In the genomic region with DNA sequence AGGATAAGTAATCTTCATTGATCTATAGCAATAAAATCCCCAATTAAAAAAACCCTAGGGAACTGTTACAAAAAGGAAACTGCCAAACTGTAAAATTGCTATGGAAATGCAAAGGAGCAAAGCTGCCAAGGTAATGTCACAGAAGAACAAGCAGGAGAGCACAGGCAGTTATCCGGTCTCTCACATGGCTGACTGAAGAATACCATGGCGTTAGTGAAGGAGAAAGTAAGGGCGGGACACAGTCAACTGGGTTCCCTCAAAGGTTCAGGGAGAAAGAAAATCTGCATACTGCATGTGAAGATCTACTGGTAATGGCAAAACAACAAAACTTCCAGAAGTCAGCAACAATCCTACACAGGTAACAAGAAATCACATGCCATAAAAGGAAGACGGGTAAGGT, we compare ENCODE assay signal across 27 mouse cellular contexts. TPM values are rescaled to one million over a fixed set of nuclear protein-coding genes. Genes with fewer than 3 reads are reported as not detected.
DNase-seq lines count a peak whose midpoint lies in the region; ATAC-seq lines count a peak whose summit lies in the region.
"Had no signal": no experiment of that assay in that cellular context is flagged by ENCODE, and none has a peak within 500 bp of the region (broad histone marks: within the 10 kb centered on the region; RNA-seq: fewer than 3 reads in every experiment).

No protein-coding gene starts in this region.

- H3K36me3 ChIP-seq in kidney, embryonic 14.5 days (ENCODE audit: control insufficient read depth, insufficient read depth, low read length), result no peaks in the 10 kb centered on the region
- no peaks in the 10 kb centered on the region for H3K36me3 ChIP-seq in kidney, embryonic 15.5 days
- H3K36me3 ChIP-seq in intestine, embryonic 16.5 days (ENCODE audit: control insufficient read depth, insufficient read depth, low read length), result no peaks in the 10 kb centered on the region
- H3K36me3 ChIP-seq: embryonic facial prominence, embryonic 12.5 days; embryonic facial prominence, embryonic 15.5 days; heart, embryonic 12.5 days; heart, embryonic 15.5 days; hindbrain, embryonic 13.5 days had no signal

- H3K4me2 ChIP-seq in kidney, embryonic 14.5 days (replicated peaks; ENCODE audit: low read depth, low read length), result no peak overlapping the region
- no peak overlapping the region for H3K4me2 ChIP-seq in kidney, embryonic 15.5 days
- no peak overlapping the region for H3K4me2 ChIP-seq in intestine, embryonic 16.5 days (ENCODE audit: low read depth, low read length)
- H3K4me2 ChIP-seq: embryonic facial prominence, embryonic 12.5 days; embryonic facial prominence, embryonic 15.5 days; heart, embryonic 12.5 days; heart, embryonic 15.5 days; hindbrain, embryonic 13.5 days had no signal

- no peak overlapping the region for H3K9ac ChIP-seq in kidney, embryonic 14.5 days (ENCODE audit: low read depth, low read length)
- H3K9ac ChIP-seq in kidney, embryonic 15.5 days, result no peak overlapping the region
- H3K9ac ChIP-seq in intestine, embryonic 16.5 days (ENCODE audit: low read depth, low read length), result no peak overlapping the region
- H3K9ac ChIP-seq: embryonic facial prominence, embryonic 12.5 days; embryonic facial prominence, embryonic 15.5 days; heart, embryonic 12.5 days; heart, embryonic 15.5 days; hindbrain, embryonic 13.5 days had no signal

- no peaks in the 10 kb centered on the region for H3K27me3 ChIP-seq in kidney, embryonic 14.5 days (ENCODE audit: control insufficient read depth, insufficient read depth, low read length)
- H3K27me3 ChIP-seq in kidney, embryonic 15.5 days, result no peaks in the 10 kb centered on the region
- no peaks in the 10 kb centered on the region for H3K27me3 ChIP-seq in intestine, embryonic 16.5 days (replicated peaks; ENCODE audit: control insufficient read depth, insufficient read depth, low read length)
- H3K27me3 ChIP-seq: embryonic facial prominence, embryonic 12.5 days; embryonic facial prominence, embryonic 15.5 days; heart, embryonic 12.5 days; heart, embryonic 15.5 days; hindbrain, embryonic 13.5 days had no signal

- DNase-seq in kidney, adult 8-10 months, result peak; percentile 61 to 86
- DNase-seq in R1 (ENCODE audit: low read depth, low spot score), result peak; percentile 37
- DNase-seq in kidney, postnatal 14 days, result peak; percentile 68
- no peak for DNase-seq in adrenal gland, adult (ENCODE audit: inconsistent age in 2 of 2, low spot score in 1 of 2)
- DNase-seq in adrenal gland, postnatal 4 days (ENCODE audit: low spot score in 2 of 2), result no peak
- DNase-seq: adrenal gland, postnatal 10 days; adrenal gland, postnatal 36 days; cerebellum, adult 11 months; cerebellum, adult 2 months; cerebellum, adult 9-11 months; cerebellum, postnatal 25 days; gastrocnemius, postnatal 25 days; heart, adult 18-20 months; heart, postnatal 10 days; heart, postnatal 36 days had no signal

- peaks cover 36% of the 10 kb centered on the region for H3K4me1 ChIP-seq in kidney, embryonic 14.5 days (ENCODE audit: control insufficient read depth, insufficient read depth, low read length)
- H3K4me1 ChIP-seq in kidney, embryonic 15.5 days, result peaks cover 61% of the 10 kb centered on the region
- H3K4me1 ChIP-seq in intestine, embryonic 16.5 days (ENCODE audit: control insufficient read depth, insufficient read depth, low read length), result peaks cover 36% of the 10 kb centered on the region

- ATAC-seq in kidney, embryonic 14.5 days (ENCODE audit: low FRiP score, low TSS enrichment), result no peak
- ATAC-seq in kidney, embryonic 15.5 days (replicated peaks; ENCODE audit: low FRiP score), result no peak
- ATAC-seq in intestine, embryonic 16.5 days, result no peak
- ATAC-seq: activated CD4-positive, CD25-positive, alpha-beta regulatory T cell, adult 4 months; CD4-positive, CD25-positive, alpha-beta regulatory T cell, adult 4 months; forebrain, embryonic 14.5 days had no signal

- 35% methylated on average over 4 of the region's 4 CpGs for WGBS in kidney, embryonic 14.5 days
- WGBS in kidney, embryonic 15.5 days, result 42% methylated on average over 4 of the region's 4 CpGs
- 79% methylated on average over 4 of the region's 4 CpGs for WGBS in intestine, embryonic 16.5 days

- H3K27ac ChIP-seq in kidney, embryonic 14.5 days (ENCODE audit: low read depth, low read length), result no peak overlapping the region; the same call in 1 of the 2 replicates
- peak overlapping the region; percentile 94 for H3K27ac ChIP-seq in kidney, embryonic 15.5 days
- no peak overlapping the region for H3K27ac ChIP-seq in intestine, embryonic 16.5 days (ENCODE audit: low read length)
- H3K27ac ChIP-seq: embryonic facial prominence, embryonic 12.5 days; embryonic facial prominence, embryonic 15.5 days; heart, embryonic 15.5 days; hindbrain, embryonic 10.5 days; hindbrain, embryonic 13.5 days had no signal

- no peaks in the 10 kb centered on the region for H3K9me3 ChIP-seq in kidney, embryonic 14.5 days (ENCODE audit: control insufficient read depth, low read length)
- no peaks in the 10 kb centered on the region for H3K9me3 ChIP-seq in kidney, embryonic 15.5 days (replicated peaks)
- H3K9me3 ChIP-seq in intestine, embryonic 16.5 days (ENCODE audit: control insufficient read depth, low read length), result no peaks in the 10 kb centered on the region
- H3K9me3 ChIP-seq: embryonic facial prominence, embryonic 12.5 days; embryonic facial prominence, embryonic 15.5 days; heart, embryonic 12.5 days; heart, embryonic 15.5 days; hindbrain, embryonic 10.5 days; hindbrain, embryonic 13.5 days had no signal

- no peak overlapping the region for H3K4me3 ChIP-seq in kidney, embryonic 14.5 days (ENCODE audit: low read length)
- no peak overlapping the region for H3K4me3 ChIP-seq in kidney, embryonic 15.5 days (replicated peaks)
- H3K4me3 ChIP-seq in intestine, embryonic 16.5 days (ENCODE audit: low read length), result no peak overlapping the region
- H3K4me3 ChIP-seq: embryonic facial prominence, embryonic 12.5 days; embryonic facial prominence, embryonic 15.5 days; heart, embryonic 12.5 days; heart, embryonic 15.5 days; hindbrain, embryonic 10.5 days; hindbrain, embryonic 13.5 days had no signal

RNA-seq across cellular contexts. Expression of a gene that starts 36.8 kb away (rescaled TPM):
- polyA plus RNA-seq in kidney, embryonic 14.5 days (2014; fragmentation: Nextera tagmentation; extraction: Ambion mirVana), result 27.7 and 49.9 TPM in 2 replicates
- polyA plus RNA-seq in kidney, embryonic 15.5 days (2015; fragmentation: Nextera tagmentation; extraction: Ambion mirVana), result 45.2 and 46.2 TPM in 2 replicates
- total RNA-seq in adrenal gland, postnatal 4 days (2021), result 10 to 100 TPM; 50.3 to 65.3 TPM
- 30.7 and 34.0 TPM in 2 replicates for polyA plus RNA-seq in intestine, embryonic 16.5 days (2015; fragmentation: Nextera tagmentation; extraction: Ambion mirVana)

Comparison
In these comparisons a context has a peak if more than half of its experiments do, and no peak if none do; other contexts are left out.
1. DNase-seq: peak in kidney, adult 8-10 months (2 of 2), R1 (single experiment) and kidney, postnatal 14 days (single experiment); none in adrenal gland, adult (0 of 2) and adrenal gland, postnatal 4 days (0 of 2).